Mouse (Mus musculus): ENCODE results near the gene Tcf7. TPM values are rescaled to one million over a fixed set of nuclear protein-coding genes. Genes with fewer than 3 reads are reported as not detected.

Tcf7 gene
- total and polyA plus RNA-seq, 3 experiments: not detected

DNA sequence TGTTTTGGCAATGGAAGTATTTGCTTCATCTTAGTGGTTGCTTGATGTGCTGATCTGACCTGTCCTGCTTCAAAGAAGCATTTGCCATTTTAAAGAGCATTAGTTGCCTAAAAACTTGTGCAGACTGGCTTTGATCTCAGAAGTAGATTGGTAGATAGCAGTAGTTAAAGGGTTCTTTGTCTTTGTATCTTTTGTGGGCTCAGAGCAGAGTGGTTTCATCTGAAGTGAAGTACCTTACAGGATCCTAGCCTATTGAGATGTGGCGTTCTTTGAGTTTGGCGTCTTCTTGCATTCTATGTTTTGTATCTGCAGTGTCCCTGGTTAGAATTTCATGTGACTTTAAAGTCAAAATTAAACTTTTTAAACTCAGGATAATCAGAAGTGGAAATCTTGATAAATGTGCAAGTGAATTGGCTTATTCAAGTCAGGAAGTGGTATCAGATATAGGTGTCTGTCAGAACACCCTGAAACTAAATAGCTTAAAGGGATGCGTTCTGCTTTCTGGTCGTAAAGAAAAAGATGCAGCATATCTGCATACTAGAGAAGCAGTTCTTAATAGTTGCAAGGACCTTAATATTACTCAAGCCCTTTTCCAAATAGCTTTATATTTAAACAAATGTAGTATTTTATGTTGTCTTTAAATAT lies 41.8 kb downstream of the Tcf7 start:
- ATAC-seq (ENCODE audit: extremely low read depth, insufficient number of reproducible peaks, low FRiP score, poor library complexity, severe bottlenecking) (no peak), DNase-seq (ENCODE audit: low spot score) (no peak)
- H3K9me3 ChIP-seq (replicated peaks): no peaks in the 10 kb centered on the region
- H3K4me3 ChIP-seq (ENCODE audit: low read depth, low read length): no peak overlapping the region
- TF ChIP-seq TAL1 (conservative IDR thresholded peaks at IDR 0.05; ENCODE audit: low read depth, low read length) (no peak), GATA1 (IDR thresholded peaks at IDR 0.05; ENCODE audit: borderline replicate concordance, low read length) (no peak), POLR2AphosphoS5 (IDR thresholded peaks at IDR 0.05; ENCODE audit: insufficient replicate concordance, low read depth, low read length) (no peak), GATA2 (IDR thresholded peaks at IDR 0.05; ENCODE audit: borderline replicate concordance, low read depth, low read length) (no peak), CTCF (IDR thresholded peaks at IDR 0.05; ENCODE audit: low read depth, low read length) (no peak)
- H3K27me3 ChIP-seq (ENCODE audit: insufficient read depth, low read length): no peaks in the 10 kb centered on the region
- H3K4me1 ChIP-seq (ENCODE audit: insufficient read depth, low read depth, low read length): peaks cover 11% of the 10 kb centered on the region; the same call in 1 of the 2 replicates
- H3K36me3 ChIP-seq (replicated peaks): peaks cover 91% of the 10 kb centered on the region

DNA sequence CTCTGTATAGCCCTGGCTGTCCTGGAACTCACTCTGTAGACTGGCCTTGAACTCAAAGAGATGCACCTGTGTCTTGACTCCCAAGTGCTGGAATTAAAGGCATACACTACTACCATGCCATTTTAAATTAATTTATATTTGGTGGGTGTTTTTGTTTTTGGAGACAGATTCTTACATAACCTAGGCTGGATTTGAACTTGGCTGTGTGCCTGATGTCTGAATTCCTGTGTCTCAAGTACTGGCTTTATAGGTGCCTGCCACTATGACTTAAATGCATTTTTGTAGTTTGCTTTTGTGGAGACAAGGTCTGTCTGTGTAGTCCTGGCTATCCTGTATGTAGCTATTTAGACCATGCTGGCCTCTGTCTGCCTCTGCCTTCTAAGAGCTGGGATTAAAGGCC lies 48.3 kb downstream of the Tcf7 start:
- no peak for ATAC-seq (ENCODE audit: extremely low read depth, insufficient number of reproducible peaks, low FRiP score, poor library complexity, severe bottlenecking)
- H3K4me3 ChIP-seq (ENCODE audit: low read depth, low read length): no peak overlapping the region; the same call in 1 of the 2 replicates
- TF ChIP-seq POLR2AphosphoS5 (IDR thresholded peaks at IDR 0.05; ENCODE audit: insufficient replicate concordance, low read depth, low read length) (no peak), GATA2 (IDR thresholded peaks at IDR 0.05; ENCODE audit: borderline replicate concordance, low read depth, low read length) (no peak), GATA1 (IDR thresholded peaks at IDR 0.05; ENCODE audit: borderline replicate concordance, low read length) (no peak), TAL1 (conservative IDR thresholded peaks at IDR 0.05; ENCODE audit: low read depth, low read length) (no peak), CTCF (IDR thresholded peaks at IDR 0.05; ENCODE audit: low read depth, low read length) (no peak)

GRCm38 (mm10) chr11:52233906-52234305 lies 48.9 kb downstream of the Tcf7 start:
- ATAC-seq (ENCODE audit: extremely low read depth, insufficient number of reproducible peaks, low FRiP score, poor library complexity, severe bottlenecking) (no peak), DNase-seq (ENCODE audit: low spot score) (no peak)
- peak overlapping the region; percentile 54; the same call in 1 of the 2 replicates for H3K4me3 ChIP-seq (ENCODE audit: low read depth, low read length)

More for the DNA sequence above, 48.3 kb downstream of the Tcf7 start:
- DNase-seq (ENCODE audit: low spot score): no peak
- Histone ChIP-seq H3K4me1 (ENCODE audit: insufficient read depth, low read depth, low read length) (peaks cover 30% of the 10 kb centered on the region), H3K27me3 (ENCODE audit: insufficient read depth, low read length) (no peaks in the 10 kb centered on the region), H3K9me3 (replicated peaks) (no peaks in the 10 kb centered on the region), H3K36me3 (replicated peaks) (peaks cover 41% of the 10 kb centered on the region)

DNA sequence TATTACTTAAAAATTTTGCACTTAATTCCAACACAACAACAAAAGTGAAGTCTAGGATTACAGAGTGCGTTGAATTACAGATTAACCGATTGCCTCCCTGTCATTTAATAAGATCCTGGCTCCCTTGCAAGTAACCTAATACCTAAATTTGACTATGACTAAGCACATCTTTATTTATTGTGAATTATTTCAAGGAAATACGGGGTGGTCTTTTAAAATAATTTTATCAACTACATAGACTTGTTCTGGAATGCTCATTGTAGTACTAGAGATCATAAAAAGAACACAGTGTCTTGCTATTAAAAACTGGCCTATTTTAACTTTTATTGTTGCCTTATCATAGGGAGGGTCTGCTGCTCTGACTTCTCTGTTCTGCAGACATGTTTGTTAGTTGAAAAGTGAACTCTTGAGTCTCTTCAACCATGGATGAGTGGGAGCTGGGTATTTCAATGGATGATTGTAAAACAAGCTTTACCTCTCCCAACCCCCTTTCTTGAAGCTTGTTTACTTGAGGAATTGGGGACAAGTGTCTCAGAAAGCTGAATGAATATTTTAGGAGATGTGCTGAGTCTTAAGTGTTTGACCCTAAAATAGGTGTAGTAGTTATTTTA lies 49.7 kb downstream of the Tcf7 start:
- H3K36me3 ChIP-seq (replicated peaks): peaks cover 30% of the 10 kb centered on the region
- H3K27me3 ChIP-seq (ENCODE audit: insufficient read depth, low read length): no peaks in the 10 kb centered on the region
- no peaks in the 10 kb centered on the region for H3K9me3 ChIP-seq (replicated peaks)
- H3K4me1 ChIP-seq (ENCODE audit: insufficient read depth, low read depth, low read length): peaks cover 30% of the 10 kb centered on the region
- DNase-seq (ENCODE audit: low spot score) (no peak), ATAC-seq (ENCODE audit: extremely low read depth, insufficient number of reproducible peaks, low FRiP score, poor library complexity, severe bottlenecking) (no peak)
- no peak for TF ChIP-seq CTCF (IDR thresholded peaks at IDR 0.05; ENCODE audit: low read depth, low read length)
- TF ChIP-seq TAL1 (conservative IDR thresholded peaks at IDR 0.05; ENCODE audit: low read depth, low read length): no peak
- TF ChIP-seq GATA1 (IDR thresholded peaks at IDR 0.05; ENCODE audit: borderline replicate concordance, low read length): no peak
- no peak for TF ChIP-seq GATA2 (IDR thresholded peaks at IDR 0.05; ENCODE audit: borderline replicate concordance, low read depth, low read length)
- no peak for TF ChIP-seq POLR2AphosphoS5 (IDR thresholded peaks at IDR 0.05; ENCODE audit: insufficient replicate concordance, low read depth, low read length)
- peak overlapping the region; percentile 97 for H3K4me3 ChIP-seq (ENCODE audit: low read depth, low read length)

More at GRCm38 (mm10) chr11:52233906-52234305, 48.9 kb downstream of the Tcf7 start:
- TF ChIP-seq GATA1 (IDR thresholded peaks at IDR 0.05; ENCODE audit: borderline replicate concordance, low read length): no peak
- H3K36me3 ChIP-seq (replicated peaks): peaks cover 36% of the 10 kb centered on the region
- H3K27me3 ChIP-seq (ENCODE audit: insufficient read depth, low read length): no peaks in the 10 kb centered on the region
- H3K9me3 ChIP-seq (replicated peaks): no peaks in the 10 kb centered on the region
- peaks cover 30% of the 10 kb centered on the region for H3K4me1 ChIP-seq (ENCODE audit: insufficient read depth, low read depth, low read length)

DNA sequence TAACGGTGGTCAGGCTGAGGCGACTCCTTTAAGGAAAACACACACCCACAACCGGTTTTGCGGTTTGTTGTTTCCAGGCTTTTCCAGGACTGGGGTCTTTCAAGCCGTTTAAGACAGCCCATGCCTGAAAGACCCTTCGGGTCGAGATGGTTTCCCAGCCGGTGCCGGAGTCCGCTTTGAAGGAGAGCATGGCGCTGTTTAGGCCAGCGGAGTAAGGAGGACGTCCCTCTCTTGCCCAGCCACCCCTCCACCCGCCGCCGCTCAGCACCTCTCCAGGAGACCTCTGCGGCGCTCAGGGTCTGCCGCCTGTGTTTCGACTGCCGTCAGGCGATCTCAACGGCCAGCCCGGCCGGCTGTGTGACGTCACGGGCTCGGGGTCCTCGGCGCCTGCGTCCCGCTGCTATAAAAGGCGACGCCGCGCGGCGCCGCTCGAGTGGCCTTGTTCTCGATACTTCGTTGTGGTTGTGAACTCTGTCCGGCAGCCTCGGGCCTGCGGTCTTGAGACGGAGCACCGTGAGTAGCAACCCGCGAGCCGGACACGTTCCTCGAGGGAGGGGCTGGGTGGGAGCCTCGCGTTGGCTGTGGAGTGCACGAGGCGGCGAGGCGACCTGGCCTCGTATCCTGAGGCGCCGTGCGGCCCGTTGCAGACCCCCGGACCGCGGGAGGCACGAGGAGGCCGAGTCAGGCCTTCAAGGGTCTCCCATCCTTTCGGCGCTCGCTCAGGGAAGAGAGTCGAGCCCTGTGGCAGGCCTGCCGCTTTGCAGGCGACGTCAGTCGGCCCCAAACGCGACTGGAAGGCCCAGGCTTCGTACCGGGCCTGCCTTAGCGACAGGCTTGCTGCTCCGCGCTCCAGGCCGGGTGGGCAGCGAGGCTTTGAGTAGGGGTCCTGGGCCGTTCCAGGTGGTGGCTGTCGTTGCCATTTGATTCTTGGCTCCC lies 50.9 kb downstream of the Tcf7 start, which contains the start of gene Skp1a:
Gene Skp1a (plus strand): TSS at position 390 of the 936 bp plus-strand sequence.
- Histone ChIP-seq H3K36me3 (replicated peaks) (peaks cover 18% of the 10 kb centered on the region), H3K4me1 (ENCODE audit: insufficient read depth, low read depth, low read length) (peaks cover 26% of the 10 kb centered on the region), H3K27me3 (ENCODE audit: insufficient read depth, low read length) (no peaks in the 10 kb centered on the region; the same call in 1 of the 2 replicates), H3K4me3 (ENCODE audit: low read depth, low read length) (peak within 1 kb of the TSS; percentile 97), H3K9me3 (replicated peaks) (no peaks in the 10 kb centered on the region)
- DNase-seq (ENCODE audit: low spot score): peak; percentile 86
- TF ChIP-seq POLR2AphosphoS5 (IDR thresholded peaks at IDR 0.05; ENCODE audit: insufficient replicate concordance, low read depth, low read length) (peak; percentile 95; the same call in 1 of the 2 replicates), CTCF (IDR thresholded peaks at IDR 0.05; ENCODE audit: low read depth, low read length) (no peak)
- ATAC-seq (ENCODE audit: extremely low read depth, insufficient number of reproducible peaks, low FRiP score, poor library complexity, severe bottlenecking): peak; percentile 73

- no peaks in the 10 kb centered on the region; the same call in 1 of the 2 replicates for H3K27me3 ChIP-seq (ENCODE audit: insufficient read depth, low read length)
- H3K9me3 ChIP-seq (replicated peaks): no peaks in the 10 kb centered on the region
- ATAC-seq (ENCODE audit: extremely low read depth, insufficient number of reproducible peaks, low FRiP score, poor library complexity, severe bottlenecking): no peak
- no peak for DNase-seq (ENCODE audit: low spot score)
- H3K36me3 ChIP-seq (replicated peaks): peaks cover 6% of the 10 kb centered on the region
- H3K4me3 ChIP-seq (ENCODE audit: low read depth, low read length): peak overlapping the region; percentile 97; the same call in 1 of the 2 replicates
- TF ChIP-seq POLR2AphosphoS5 (IDR thresholded peaks at IDR 0.05; ENCODE audit: insufficient replicate concordance, low read depth, low read length): no peak
- no peak for TF ChIP-seq CTCF (IDR thresholded peaks at IDR 0.05; ENCODE audit: low read depth, low read length)
- H3K4me1 ChIP-seq (ENCODE audit: insufficient read depth, low read depth, low read length): peaks cover 20% of the 10 kb centered on the region
These were observed 52.1 kb downstream of the Tcf7 start for GRCm38 (mm10) chr11:52230694-52231093.
